Mouse (Mus musculus) hindbrain, postnatal 0 days (tissue): ENCODE results near the gene Cep63. TPM values are rescaled to one million over a fixed set of nuclear protein-coding genes. Genes with fewer than 3 reads are reported as not detected.
A peak's percentile ranks its signal among the peaks of the same experiment; 100 is the strongest.

Experiments used
- ATAC-seq: fragments of 200-750 bp; cut with Nextera tagmentation; 2 replicates; pipeline ENCODE4 v1.8.0; 2017; ENCODE audit warnings: mild to moderate bottlenecking, moderate TSS enrichment, moderate library complexity
- DNase-seq: peaks from one replicate; pipeline ENCODE4 v3.0.0-alpha.2; 2015; ENCODE audit warnings: low spot score
- H3K27ac ChIP-seq: fragments of 300-500 bp; sonication (generic); 2 replicates; pipeline ENCODE4 v1.5.1; 2014; ENCODE audit warnings: mild to moderate bottlenecking
- H3K27me3 ChIP-seq: fragments of 300-500 bp; sonication (generic); 2 replicates; pipeline ENCODE4 v1.6.1; 2014; ENCODE audit warnings: low read length, mixed read lengths; ENCODE audit not compliant: insufficient read depth
- H3K36me3 ChIP-seq: fragments of 300-500 bp; sonication (generic); 2 replicates; pipeline ENCODE4 v1.6.1; 2014; ENCODE audit warnings: low read length, mixed read lengths; ENCODE audit not compliant: insufficient read depth
- H3K4me1 ChIP-seq: fragments of 300-500 bp; sonication (generic); 2 replicates; pipeline ENCODE4 v1.6.1; 2014; ENCODE audit warnings: antibody characterized with exemption, low read length, mixed read lengths; ENCODE audit not compliant: insufficient read depth
- H3K4me2 ChIP-seq: fragments of 300-500 bp; sonication (generic); 2 replicates; pipeline ENCODE4 v1.6.1; 2014; ENCODE audit warnings: low read depth, mild to moderate bottlenecking, low read length, moderate library complexity, mixed read lengths
- H3K4me3 ChIP-seq: fragments of 300-500 bp; sonication (generic); 2 replicates; pipeline ENCODE4 v1.5.1; 2014; ENCODE audit warnings: low read length
- H3K9ac ChIP-seq: fragments of 300-500 bp; sonication (generic); replicated peaks from 2 replicates; pipeline ENCODE4 v1.6.1; 2014; ENCODE audit warnings: mild to moderate bottlenecking, low read length, moderate library complexity, mixed read lengths
- H3K9me3 ChIP-seq: fragments of 300-500 bp; sonication (generic); 2 replicates; pipeline ENCODE4 v1.6.1; 2016; ENCODE audit warnings: low read length, mixed read lengths
- CTCF ChIP-seq: IDR thresholded peaks from 2 replicates; pipeline ENCODE4 v1.5.1; 2016; ENCODE audit warnings: antibody characterized with exemption, control low read depth, low read depth
- WGBS: fragments of 180-500 bp; shearing (Covaris S2); extraction: QIAGEN DNeasy Blood & Tissue Kit; methylation state at CpG from one replicate; pipeline ENCODE4 v1.1.7; 2014; 5-methylcytosine and 5-hydroxymethylcytosine counted together
- polyA plus RNA-seq: library from polyadenylated mRNA; unstranded; fragments of >200 nt; fragmentation: Nextera tagmentation; extraction: Ambion mirVana; gene quantifications from 2 replicates; pipeline ENCODE4 v1.2.1, GENCODE M21; 2015
- total RNA-seq: library from RNA; depleted of rRNA; stranded (reverse); fragments of >200 nt; gene quantifications from 2 replicates; pipeline ENCODE4 v1.2.3, GENCODE M21; 2014

Gene Cep63
- total and polyA plus RNA-seq, 2 experiments from 2014 or later = 6.0 to 33.7 TPM

- H3K4me1 ChIP-seq = no peaks in the 10 kb centered on the region
- no peak overlapping the region for H3K9ac ChIP-seq
- H3K4me3 ChIP-seq = no peak overlapping the region
- no peaks in the 10 kb centered on the region for H3K27me3 ChIP-seq
- H3K27ac ChIP-seq = no peak overlapping the region
- H3K4me2 ChIP-seq = no peak overlapping the region
- H3K36me3 ChIP-seq = peaks cover 10% of the 10 kb centered on the region; the same call in 1 of the 2 replicates
- peak; percentile 90 for TF ChIP-seq CTCF
- DNase-seq (peak; percentile 90), ATAC-seq (peak; percentile 68; the same call in 1 of the 2 replicates)
- WGBS = 50% methylated on average over 1 of the region's 1 CpGs
- no peaks in the 10 kb centered on the region for H3K9me3 ChIP-seq
Observed at GRCm38 (mm10) chr9:102632923-102633537, 6.7 kb upstream of the Cep63 start.

- 93% methylated on average over 4 of the region's 4 CpGs for WGBS
- H3K36me3 ChIP-seq = peaks cover 10% of the 10 kb centered on the region; the same call in 1 of the 2 replicates
- no peak overlapping the region for H3K4me2 ChIP-seq
- no peak for DNase-seq
- H3K27me3 ChIP-seq = no peaks in the 10 kb centered on the region
- no peak for TF ChIP-seq CTCF
- H3K27ac ChIP-seq = no peak overlapping the region
- no peak for ATAC-seq
- no peak overlapping the region for H3K4me3 ChIP-seq
- no peaks in the 10 kb centered on the region for H3K9me3 ChIP-seq
- H3K4me1 ChIP-seq = 0 out of 2 replicates have a peak, but pooled peaks cover 2% of the 10 kb centered on the region
- no peak overlapping the region for H3K9ac ChIP-seq
Observed at GRCm38 (mm10) chr9:102632173-102632572, 5.8 kb upstream of the Cep63 start.

- no peak for ATAC-seq
- no peak overlapping the region for H3K9ac ChIP-seq
- 0 out of 2 replicates have a peak, but pooled peaks cover 6% of the 10 kb centered on the region for H3K4me1 ChIP-seq
- DNase-seq = no peak
- TF ChIP-seq CTCF = no peak
- no peaks in the 10 kb centered on the region for H3K27me3 ChIP-seq
- H3K36me3 ChIP-seq = peaks cover 10% of the 10 kb centered on the region; the same call in 1 of the 2 replicates
- no peaks in the 10 kb centered on the region for H3K9me3 ChIP-seq
- WGBS = 67% methylated on average over 2 of the region's 2 CpGs
- H3K4me3 ChIP-seq = no peak overlapping the region
- no peak overlapping the region for H3K27ac ChIP-seq
- H3K4me2 ChIP-seq = no peak overlapping the region
Observed at GRCm38 (mm10) chr9:102631589-102632147, 5.3 kb upstream of the Cep63 start.

- Histone ChIP-seq H3K27me3 (no peaks in the 10 kb centered on the region), H3K9me3 (no peaks in the 10 kb centered on the region), H3K4me2 (no peak overlapping the region), H3K9ac (no peak overlapping the region), H3K36me3 (0 out of 2 replicates have a peak, but pooled peaks cover 5% of the 10 kb centered on the region), H3K4me3 (no peak overlapping the region), H3K4me1 (0 out of 2 replicates have a peak, but pooled peaks cover 10% of the 10 kb centered on the region), H3K27ac (no peak overlapping the region)
- 82% methylated on average over 7 of the region's 7 CpGs for WGBS
- no peak for TF ChIP-seq CTCF
- no peak for ATAC-seq
- DNase-seq = no peak
Observed at GRCm38 (mm10) chr9:102629052-102629451, 2.7 kb upstream of the Cep63 start.

GRCm38 (mm10) chr9:102627442-102627841 lies 1.1 kb upstream of the Cep63 start:
- Histone ChIP-seq H3K4me1 (0 out of 2 replicates have a peak, but pooled peaks cover 10% of the 10 kb centered on the region), H3K9ac (peak overlapping the region; percentile 97; the same call in 1 of the 2 replicates), H3K4me3 (peak overlapping the region; percentile 87; the same call in 1 of the 2 replicates), H3K9me3 (no peaks in the 10 kb centered on the region), H3K27ac (peak overlapping the region; percentile 99; the same call in 1 of the 2 replicates), H3K27me3 (no peaks in the 10 kb centered on the region), H3K4me2 (peak overlapping the region; percentile 94), H3K36me3 (0 out of 2 replicates have a peak, but pooled peaks cover 5% of the 10 kb centered on the region)
- DNase-seq (no peak), ATAC-seq (no peak)
- 88% methylated on average over 7 of the region's 7 CpGs for WGBS
- no peak for TF ChIP-seq CTCF

- ATAC-seq (no peak), DNase-seq (no peak)
- Histone ChIP-seq H3K9ac (peak overlapping the region; percentile 97), H3K4me2 (peak overlapping the region; percentile 94), H3K36me3 (0 out of 2 replicates have a peak, but pooled peaks cover 5% of the 10 kb centered on the region), H3K27me3 (no peaks in the 10 kb centered on the region), H3K27ac (peak overlapping the region; percentile 99), H3K4me3 (peak overlapping the region; percentile 87), H3K4me1 (0 out of 2 replicates have a peak, but pooled peaks cover 10% of the 10 kb centered on the region), H3K9me3 (no peaks in the 10 kb centered on the region)
- TF ChIP-seq CTCF = no peak
- WGBS = under 1% methylated on average over 9 of the region's 9 CpGs
Observed at GRCm38 (mm10) chr9:102626839-102627225, 498 bp upstream of the Cep63 start.
